Mouse (Mus musculus) thymus, adult 2 months (tissue): ENCODE results near the gene Bmpr2.

ENCODE experiments used
- CTCF ChIP-seq: fragments of 200-500 bp; IDR thresholded peaks from 2 replicates; pipeline ENCODE4 v1.5.1; 2012; ENCODE audit warnings: mild to moderate bottlenecking, control low read depth, low read length, moderate library complexity, borderline replicate concordance; ENCODE audit not compliant: control insufficient read depth, poor library complexity, insufficient read depth; ENCODE audit errors: extremely low read depth
- POLR2A ChIP-seq: fragments of 200-500 bp; IDR thresholded peaks from 2 replicates; pipeline ENCODE4 v1.6.1; 2012; ENCODE audit warnings: mild to moderate bottlenecking, low read length, control low read depth, moderate library complexity; ENCODE audit not compliant: control insufficient read depth, poor library complexity, insufficient read depth; ENCODE audit errors: extremely low read depth

- TF ChIP-seq CTCF: no peak
- no peak for TF ChIP-seq POLR2A
Observed at GRCm38 (mm10) chr1:59765279-59765678, 2.1 kb downstream of the Bmpr2 start.
